8 mouse cellular contexts compared by ENCODE assay signal in the genomic region with DNA sequence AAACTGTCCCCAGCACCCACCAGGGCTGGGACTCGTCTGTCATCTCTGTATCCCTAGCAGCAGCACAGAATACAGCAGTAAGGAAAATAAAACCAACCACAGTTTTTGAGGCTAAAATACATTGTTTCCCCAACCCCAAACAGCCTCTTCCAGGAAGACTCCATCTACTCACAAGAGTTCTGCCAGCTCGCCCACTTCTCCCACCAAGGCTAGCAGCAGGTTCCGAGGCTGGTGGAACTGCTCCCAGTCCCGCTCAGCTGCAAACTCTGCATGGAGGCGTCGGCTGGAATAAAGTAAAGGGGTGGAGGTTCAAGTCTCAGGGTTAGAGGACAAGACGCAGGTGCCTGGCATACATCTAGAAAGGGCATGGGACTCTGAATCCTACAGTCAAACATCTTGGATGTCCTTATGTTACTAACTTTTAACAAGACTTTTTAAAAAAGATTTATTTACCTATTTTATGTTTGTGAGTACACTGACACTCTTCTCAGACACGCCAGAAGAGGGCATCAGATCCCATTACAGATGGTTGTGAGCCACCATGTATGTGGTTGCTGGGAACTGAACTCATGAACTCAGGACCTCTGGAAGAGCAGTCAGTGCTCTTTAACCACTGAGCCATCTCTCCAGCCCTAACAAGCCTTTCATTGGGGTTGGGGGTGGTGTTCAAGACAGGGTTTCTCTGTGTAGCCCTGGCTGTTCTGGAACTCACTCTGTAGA. TPM values are rescaled to one million over a fixed set of nuclear protein-coding genes. Genes with fewer than 3 reads are reported as not detected.
A peak's percentile ranks its signal among the peaks of the same experiment; 100 is the strongest.
DNase-seq lines count a peak whose midpoint lies in the region; ATAC-seq and TF ChIP-seq lines count a peak whose summit lies in the region.

No protein-coding gene starts in this region.

- peak overlapping the region; percentile 70; the same call in 1 of the 2 replicates for H3K4me2 ChIP-seq in heart, postnatal 0 days (ENCODE audit: low read depth, low read length)
- H3K4me2 ChIP-seq in hindbrain, embryonic 16.5 days (ENCODE audit: low read length) = peak overlapping the region; percentile 91
- peak overlapping the region; percentile 70 for H3K4me2 ChIP-seq in midbrain, postnatal 0 days (ENCODE audit: low read depth, low read length, poor library complexity, severe bottlenecking)

- TF ChIP-seq CTCF in heart, postnatal 0 days (IDR thresholded peaks at IDR 0.05; ENCODE audit: low read depth) = no peak
- TF ChIP-seq CTCF in midbrain, postnatal 0 days (IDR thresholded peaks at IDR 0.05) = peak; percentile 32

- intact Hi-C loops in heart, postnatal 14 days (cut with DNase I) = loop anchor here (2.0 kb wide), 1 partner anchor 47 kb away; no protein-coding TSS in a partner anchor

- ATAC-seq in heart, postnatal 0 days (ENCODE audit: insufficient read depth, low read depth) = no peak
- ATAC-seq in hindbrain, embryonic 16.5 days = no peak
- no peak for ATAC-seq in midbrain, postnatal 0 days (ENCODE audit: low FRiP score)

- 0 out of 2 replicates have a peak, but pooled peaks cover 4% of the 10 kb centered on the region for H3K36me3 ChIP-seq in heart, postnatal 0 days (replicated peaks; ENCODE audit: control insufficient read depth, insufficient read depth, low read length)
- no peaks in the 10 kb centered on the region for H3K36me3 ChIP-seq in hindbrain, embryonic 16.5 days (ENCODE audit: control insufficient read depth, insufficient read depth, low read length)
- H3K36me3 ChIP-seq in midbrain, postnatal 0 days (ENCODE audit: insufficient read depth, low read length) = 0 out of 2 replicates have a peak, but pooled peaks cover 3% of the 10 kb centered on the region

- DNase-seq in heart, postnatal 0 days (ENCODE audit: low spot score) = no peak
- no peak for DNase-seq in heart, postnatal 14 days
- peak; percentile 44 for DNase-seq in ZHBTc4 (ENCODE audit: low read depth, low spot score)
- DNase-seq in midbrain, postnatal 0 days (ENCODE audit: low spot score) = no peak
- no peak for DNase-seq in layer of hippocampus, postnatal 36 days
- no peak for DNase-seq in right cerebral cortex, postnatal 14 days
- DNase-seq in kidney, adult 9 months = no peak

- TF ChIP-seq EP300 in heart, postnatal 0 days (IDR thresholded peaks at IDR 0.05; ENCODE audit: low read depth) = no peak

- H3K4me3 ChIP-seq in heart, postnatal 0 days (ENCODE audit: low read depth, low read length) = no peak overlapping the region
- H3K4me3 ChIP-seq in hindbrain, embryonic 16.5 days (ENCODE audit: low read length) = peak overlapping the region; percentile 80
- H3K4me3 ChIP-seq in midbrain, postnatal 0 days (ENCODE audit: low read depth, low read length) = peak overlapping the region; percentile 63

- no peaks in the 10 kb centered on the region for H3K27me3 ChIP-seq in heart, postnatal 0 days (ENCODE audit: control insufficient read depth, insufficient read depth, low read length)
- H3K27me3 ChIP-seq in hindbrain, embryonic 16.5 days (replicated peaks; ENCODE audit: control insufficient read depth, insufficient read depth, low read length) = no peaks in the 10 kb centered on the region
- no peaks in the 10 kb centered on the region for H3K27me3 ChIP-seq in midbrain, postnatal 0 days (ENCODE audit: insufficient read depth, low read length)

- H3K27ac ChIP-seq in heart, postnatal 0 days (ENCODE audit: low read depth) = no peak overlapping the region
- H3K27ac ChIP-seq in hindbrain, embryonic 16.5 days (ENCODE audit: low read depth, low read length) = no peak overlapping the region
- no peak overlapping the region for H3K27ac ChIP-seq in midbrain, postnatal 0 days (ENCODE audit: low read depth, low read length)

- H3K4me1 ChIP-seq in heart, postnatal 0 days (ENCODE audit: control insufficient read depth, insufficient read depth) = peaks cover 19% of the 10 kb centered on the region; the same call in 1 of the 2 replicates
- H3K4me1 ChIP-seq in hindbrain, embryonic 16.5 days (ENCODE audit: control insufficient read depth, insufficient read depth, low read depth, low read length) = peaks cover 16% of the 10 kb centered on the region
- peaks cover 5% of the 10 kb centered on the region; the same call in 1 of the 2 replicates for H3K4me1 ChIP-seq in midbrain, postnatal 0 days (ENCODE audit: insufficient read depth, low read length)

- H3K9me3 ChIP-seq in heart, postnatal 0 days (replicated peaks; ENCODE audit: control insufficient read depth, low read length) = no peaks in the 10 kb centered on the region
- H3K9me3 ChIP-seq in hindbrain, embryonic 16.5 days (ENCODE audit: control insufficient read depth, low read length) = no peaks in the 10 kb centered on the region
- no peaks in the 10 kb centered on the region for H3K9me3 ChIP-seq in midbrain, postnatal 0 days (ENCODE audit: low read length)

- no peak overlapping the region for H3K9ac ChIP-seq in heart, postnatal 0 days (replicated peaks; ENCODE audit: low read depth, low read length)
- H3K9ac ChIP-seq in hindbrain, embryonic 16.5 days (ENCODE audit: low read depth, low read length) = no peak overlapping the region
- no peak overlapping the region for H3K9ac ChIP-seq in midbrain, postnatal 0 days (replicated peaks; ENCODE audit: low read length, poor library complexity, severe bottlenecking)

- WGBS in heart, postnatal 0 days = 74% methylated on average over 8 of the region's 8 CpGs
- 75% methylated on average over 8 of the region's 8 CpGs for WGBS in hindbrain, embryonic 16.5 days
- WGBS in midbrain, postnatal 0 days = 74% methylated on average over 8 of the region's 8 CpGs

RNA-seq across cellular contexts. Expression of gene Dctpp1, which starts 1.2 kb away (rescaled TPM):
- 152 and 165 TPM in 2 replicates for total RNA-seq in heart, postnatal 0 days (2014; rRNA removed; ENCODE audit: low replicate concordance)
- polyA plus RNA-seq in heart, postnatal 0 days (2015; fragmentation: Nextera tagmentation; extraction: Ambion mirVana) = 94.2 and 97.1 TPM in 2 replicates
- 10 to 100 TPM; 38.4 to 46.7 TPM for total RNA-seq in heart, postnatal 14 days (2021)
- 118 and 122 TPM in 2 replicates for polyA plus RNA-seq in hindbrain, embryonic 16.5 days (2015; fragmentation: Nextera tagmentation; extraction: Ambion mirVana)
- total RNA-seq in midbrain, postnatal 0 days (2014; rRNA removed) = 75.0 and 92.2 TPM in 2 replicates
- polyA plus RNA-seq in midbrain, postnatal 0 days (2015; fragmentation: Nextera tagmentation; extraction: Ambion mirVana) = 120 and 132 TPM in 2 replicates
- 10 to 100 TPM; 21.0 to 21.9 TPM for total RNA-seq in layer of hippocampus, postnatal 36 days (2021)

RNA-seq across cellular contexts. Expression of gene Sephs2, which starts 14.5 kb away (rescaled TPM):
- 76.5 and 78.0 TPM in 2 replicates for total RNA-seq in heart, postnatal 0 days (2014; rRNA removed; ENCODE audit: low replicate concordance)
- polyA plus RNA-seq in heart, postnatal 0 days (2015; fragmentation: Nextera tagmentation; extraction: Ambion mirVana) = 51.8 and 55.7 TPM in 2 replicates
- total RNA-seq in heart, postnatal 14 days (2021) = 10 to 100 TPM; 29.3 to 30.2 TPM
- 54.2 and 58.9 TPM in 2 replicates for polyA plus RNA-seq in hindbrain, embryonic 16.5 days (2015; fragmentation: Nextera tagmentation; extraction: Ambion mirVana)
- total RNA-seq in midbrain, postnatal 0 days (2014; rRNA removed) = 70.0 and 79.3 TPM in 2 replicates
- 95.1 and 95.2 TPM in 2 replicates for polyA plus RNA-seq in midbrain, postnatal 0 days (2015; fragmentation: Nextera tagmentation; extraction: Ambion mirVana)
- 10 to 100 TPM; 36.1 to 37.2 TPM for total RNA-seq in layer of hippocampus, postnatal 36 days (2021)

RNA-seq across cellular contexts. Expression of gene Zfp771, which starts 15.3 kb away (rescaled TPM):
- 38.5 and 43.6 TPM in 2 replicates for total RNA-seq in heart, postnatal 0 days (2014; rRNA removed; ENCODE audit: low replicate concordance)
- polyA plus RNA-seq in heart, postnatal 0 days (2015; fragmentation: Nextera tagmentation; extraction: Ambion mirVana) = 23.3 and 26.4 TPM in 2 replicates
- total RNA-seq in heart, postnatal 14 days (2021) = 10 to 100 TPM; 17.8 to 21.3 TPM
- 76.8 and 82.6 TPM in 2 replicates for polyA plus RNA-seq in hindbrain, embryonic 16.5 days (2015; fragmentation: Nextera tagmentation; extraction: Ambion mirVana)
- total RNA-seq in midbrain, postnatal 0 days (2014; rRNA removed) = 76.8 and 94.5 TPM in 2 replicates
- polyA plus RNA-seq in midbrain, postnatal 0 days (2015; fragmentation: Nextera tagmentation; extraction: Ambion mirVana) = 80.2 and 83.8 TPM in 2 replicates
- 10 to 100 TPM; 69.3 to 74.9 TPM for total RNA-seq in layer of hippocampus, postnatal 36 days (2021)

RNA-seq across cellular contexts. Expression of gene Sept1, which starts 26.4 kb away (rescaled TPM):
- 2.3 and 8.6 TPM in 2 replicates for total RNA-seq in heart, postnatal 0 days (2014; rRNA removed; ENCODE audit: low replicate concordance)
- 18.7 and 19.4 TPM in 2 replicates for polyA plus RNA-seq in heart, postnatal 0 days (2015; fragmentation: Nextera tagmentation; extraction: Ambion mirVana)
- 10 to 100 TPM in 1 of 2 experiments, 1 to 10 TPM in 1; 7.5 to 18.8 TPM for total RNA-seq in heart, postnatal 14 days (2021)
- 12.1 and 12.3 TPM in 2 replicates for polyA plus RNA-seq in hindbrain, embryonic 16.5 days (2015; fragmentation: Nextera tagmentation; extraction: Ambion mirVana)
- total RNA-seq in midbrain, postnatal 0 days (2014; rRNA removed) = 0.22 and 3.7 TPM in 2 replicates
- polyA plus RNA-seq in midbrain, postnatal 0 days (2015; fragmentation: Nextera tagmentation; extraction: Ambion mirVana) = 4.2 and 5.3 TPM in 2 replicates
- 1 to 10 TPM; 5.2 to 5.4 TPM for total RNA-seq in layer of hippocampus, postnatal 36 days (2021)

RNA-seq across cellular contexts. Expression of gene Zfp553, which starts 26.5 kb away (rescaled TPM):
- 11.8 and 18.5 TPM in 2 replicates for total RNA-seq in heart, postnatal 0 days (2014; rRNA removed; ENCODE audit: low replicate concordance)
- polyA plus RNA-seq in heart, postnatal 0 days (2015; fragmentation: Nextera tagmentation; extraction: Ambion mirVana) = 10.9 and 11.2 TPM in 2 replicates
- 1 to 10 TPM; 6.9 to 7.0 TPM for total RNA-seq in heart, postnatal 14 days (2021)
- polyA plus RNA-seq in hindbrain, embryonic 16.5 days (2015; fragmentation: Nextera tagmentation; extraction: Ambion mirVana) = 42.7 and 49.1 TPM in 2 replicates
- 37.4 and 39.6 TPM in 2 replicates for total RNA-seq in midbrain, postnatal 0 days (2014; rRNA removed)
- 32.3 TPM in 2 replicates for polyA plus RNA-seq in midbrain, postnatal 0 days (2015; fragmentation: Nextera tagmentation; extraction: Ambion mirVana)
- 10 to 100 TPM; 21.0 TPM for total RNA-seq in layer of hippocampus, postnatal 36 days (2021)
